Mouse (Mus musculus): Measurements from ENCODE around the gene Pou2f1. TPM values are rescaled to one million over a fixed set of nuclear protein-coding genes. Genes with fewer than 3 reads are reported as not detected.

The Pou2f1 gene
- polyA plus RNA-seq, 1 experiment, result 39.7 TPM

GRCm38 (mm10) chr1:166008634-166009350 is 6.3 kb upstream of the Pou2f1 start:
- H3K36me3 ChIP-seq (ENCODE audit: control insufficient read depth, insufficient read depth, low read length), result no peaks in the 10 kb centered on the region
- no peak overlapping the region for H3K27ac ChIP-seq (ENCODE audit: control insufficient read depth, insufficient read depth, low read length)
- no peaks in the 10 kb centered on the region for H3K27me3 ChIP-seq (ENCODE audit: control insufficient read depth, insufficient read depth, low read length)
- WGBS, result 91% methylated on average over 5 of the region's 5 CpGs
- TF ChIP-seq CTCF (IDR thresholded peaks at IDR 0.05; ENCODE audit: borderline replicate concordance, control insufficient read depth, extremely low read depth, insufficient read depth, low read length, poor library complexity), result no peak
- TF ChIP-seq POLR2A (IDR thresholded peaks at IDR 0.05; ENCODE audit: control insufficient read depth, extremely low read depth, insufficient read depth, low read length, poor library complexity), result no peak
- H3K4me1 ChIP-seq (replicated peaks; ENCODE audit: control insufficient read depth, insufficient read depth, low read length), result no peaks in the 10 kb centered on the region; the same call in 1 of the 2 replicates
- no peak for DNase-seq
- no peak overlapping the region for H3K4me3 ChIP-seq (ENCODE audit: control insufficient read depth, insufficient read depth, low read length)

- Histone ChIP-seq H3K4me1 (replicated peaks; ENCODE audit: control insufficient read depth, insufficient read depth, low read length) (no peaks in the 10 kb centered on the region; the same call in 1 of the 2 replicates), H3K4me3 (ENCODE audit: control insufficient read depth, insufficient read depth, low read length) (no peak overlapping the region), H3K36me3 (ENCODE audit: control insufficient read depth, insufficient read depth, low read length) (no peaks in the 10 kb centered on the region), H3K27ac (ENCODE audit: control insufficient read depth, insufficient read depth, low read length) (no peak overlapping the region), H3K27me3 (ENCODE audit: control insufficient read depth, insufficient read depth, low read length) (no peaks in the 10 kb centered on the region)
- peak; percentile 54 for DNase-seq
- 12% methylated on average over 3 of the region's 3 CpGs for WGBS
- TF ChIP-seq POLR2A (IDR thresholded peaks at IDR 0.05; ENCODE audit: control insufficient read depth, extremely low read depth, insufficient read depth, low read length, poor library complexity) (no peak), CTCF (IDR thresholded peaks at IDR 0.05; ENCODE audit: borderline replicate concordance, control insufficient read depth, extremely low read depth, insufficient read depth, low read length, poor library complexity) (no peak)
Observed at GRCm38 (mm10) chr1:166007026-166007425, 4.5 kb upstream of the Pou2f1 start.

GRCm38 (mm10) chr1:166003181-166004022 is 924 bp upstream of the Pou2f1 start:
- peak; percentile 95 for DNase-seq
- peaks cover 5% of the 10 kb centered on the region for H3K4me1 ChIP-seq (replicated peaks; ENCODE audit: control insufficient read depth, insufficient read depth, low read length)
- peak overlapping the region; percentile 65 for H3K4me3 ChIP-seq (ENCODE audit: control insufficient read depth, insufficient read depth, low read length)
- peak overlapping the region; percentile 92 for H3K27ac ChIP-seq (ENCODE audit: control insufficient read depth, insufficient read depth, low read length)
- H3K36me3 ChIP-seq (ENCODE audit: control insufficient read depth, insufficient read depth, low read length), result no peaks in the 10 kb centered on the region
- TF ChIP-seq POLR2A (IDR thresholded peaks at IDR 0.05; ENCODE audit: control insufficient read depth, extremely low read depth, insufficient read depth, low read length, poor library complexity) (peak; percentile 93), CTCF (IDR thresholded peaks at IDR 0.05; ENCODE audit: borderline replicate concordance, control insufficient read depth, extremely low read depth, insufficient read depth, low read length, poor library complexity) (peak; percentile 9; the same call in 1 of the 2 replicates)
- no peaks in the 10 kb centered on the region for H3K27me3 ChIP-seq (ENCODE audit: control insufficient read depth, insufficient read depth, low read length)
- WGBS, result under 1% methylated on average over 61 of the region's 61 CpGs

- DNase-seq, result no peak
- H3K4me1 ChIP-seq (replicated peaks; ENCODE audit: control insufficient read depth, insufficient read depth, low read length), result peaks cover 5% of the 10 kb centered on the region
- no peaks in the 10 kb centered on the region for H3K27me3 ChIP-seq (ENCODE audit: control insufficient read depth, insufficient read depth, low read length)
- under 1% methylated on average over 67 of the region's 70 CpGs for WGBS
- no peak overlapping the region for H3K27ac ChIP-seq (ENCODE audit: control insufficient read depth, insufficient read depth, low read length)
- TF ChIP-seq CTCF (IDR thresholded peaks at IDR 0.05; ENCODE audit: borderline replicate concordance, control insufficient read depth, extremely low read depth, insufficient read depth, low read length, poor library complexity), result no peak
- no peak for TF ChIP-seq POLR2A (IDR thresholded peaks at IDR 0.05; ENCODE audit: control insufficient read depth, extremely low read depth, insufficient read depth, low read length, poor library complexity)
- no peaks in the 10 kb centered on the region for H3K36me3 ChIP-seq (ENCODE audit: control insufficient read depth, insufficient read depth, low read length)
- H3K4me3 ChIP-seq (ENCODE audit: control insufficient read depth, insufficient read depth, low read length), result peak overlapping the region; percentile 84
Observed at GRCm38 (mm10) chr1:166001904-166002489, 481 bp downstream of the Pou2f1 start.

- Histone ChIP-seq H3K4me1 (replicated peaks; ENCODE audit: control insufficient read depth, insufficient read depth, low read length) (peaks cover 5% of the 10 kb centered on the region), H3K36me3 (ENCODE audit: control insufficient read depth, insufficient read depth, low read length) (no peaks in the 10 kb centered on the region), H3K4me3 (ENCODE audit: control insufficient read depth, insufficient read depth, low read length) (peak overlapping the region; percentile 84), H3K27me3 (ENCODE audit: control insufficient read depth, insufficient read depth, low read length) (no peaks in the 10 kb centered on the region), H3K27ac (ENCODE audit: control insufficient read depth, insufficient read depth, low read length) (peak overlapping the region; percentile 16; the same call in 1 of the 2 replicates)
- peak; percentile 38; the same call in 1 of the 2 replicates for TF ChIP-seq CTCF (IDR thresholded peaks at IDR 0.05; ENCODE audit: borderline replicate concordance, control insufficient read depth, extremely low read depth, insufficient read depth, low read length, poor library complexity)
- no peak for TF ChIP-seq POLR2A (IDR thresholded peaks at IDR 0.05; ENCODE audit: control insufficient read depth, extremely low read depth, insufficient read depth, low read length, poor library complexity)
- DNase-seq, result peak; percentile 53
- 1% methylated on average over 48 of the region's 48 CpGs for WGBS
Observed at GRCm38 (mm10) chr1:166001121-166001903, 1.2 kb downstream of the Pou2f1 start.

All from thymus, adult 2 months (tissue).